Mouse (Mus musculus): ENCODE data around the gene Bckdhb.

Bckdhb gene

GRCm38 (mm10) chr9:84092994-84093393 lies 168.0 kb downstream of the Bckdhb start:
- ATAC-seq (ENCODE audit: insufficient number of reproducible peaks, low FRiP score, low TSS enrichment), result no peak

- ATAC-seq (ENCODE audit: insufficient number of reproducible peaks, low FRiP score, low TSS enrichment), result peak; percentile 88
These were observed 169.2 kb downstream of the Bckdhb start for GRCm38 (mm10) chr9:84094111-84094510.

- ATAC-seq (ENCODE audit: insufficient number of reproducible peaks, low FRiP score, low TSS enrichment), result no peak
These were observed 171.6 kb downstream of the Bckdhb start for GRCm38 (mm10) chr9:84096484-84097015.

- no peak for ATAC-seq (ENCODE audit: insufficient number of reproducible peaks, low FRiP score, low TSS enrichment)
These were observed 178.4 kb downstream of the Bckdhb start for GRCm38 (mm10) chr9:84103344-84103743.

- no peak for ATAC-seq (ENCODE audit: insufficient number of reproducible peaks, low FRiP score, low TSS enrichment)
These were observed 181.5 kb downstream of the Bckdhb start for GRCm38 (mm10) chr9:84106438-84106837.

GRCm38 (mm10) chr9:84107045-84107813 lies 182.3 kb downstream of the Bckdhb start:
- no peak for ATAC-seq (ENCODE audit: insufficient number of reproducible peaks, low FRiP score, low TSS enrichment)

- no peak for ATAC-seq (ENCODE audit: insufficient number of reproducible peaks, low FRiP score, low TSS enrichment)
These were observed 183.6 kb downstream of the Bckdhb start for GRCm38 (mm10) chr9:84108534-84108933.

- ATAC-seq (ENCODE audit: insufficient number of reproducible peaks, low FRiP score, low TSS enrichment), result peak; percentile 42; the same call in 1 of the 2 replicates
These were observed 185.0 kb downstream of the Bckdhb start for GRCm38 (mm10) chr9:84109777-84110478.

- ATAC-seq (ENCODE audit: insufficient number of reproducible peaks, low FRiP score, low TSS enrichment), result no peak
These were observed 185.7 kb downstream of the Bckdhb start for GRCm38 (mm10) chr9:84110616-84111015.

- no peak for ATAC-seq (ENCODE audit: insufficient number of reproducible peaks, low FRiP score, low TSS enrichment)
These were observed 187.4 kb downstream of the Bckdhb start for GRCm38 (mm10) chr9:84112319-84112718.

GRCm38 (mm10) chr9:84112842-84113568 lies 188.1 kb downstream of the Bckdhb start:
- no peak for ATAC-seq (ENCODE audit: insufficient number of reproducible peaks, low FRiP score, low TSS enrichment)

GRCm38 (mm10) chr9:84114254-84114653 lies 189.3 kb downstream of the Bckdhb start:
- no peak for ATAC-seq (ENCODE audit: insufficient number of reproducible peaks, low FRiP score, low TSS enrichment)

GRCm38 (mm10) chr9:84117337-84117736 lies 192.4 kb downstream of the Bckdhb start:
- no peak for ATAC-seq (ENCODE audit: insufficient number of reproducible peaks, low FRiP score, low TSS enrichment)

- no peak for ATAC-seq (ENCODE audit: insufficient number of reproducible peaks, low FRiP score, low TSS enrichment)
These were observed 200.1 kb downstream of the Bckdhb start for GRCm38 (mm10) chr9:84124996-84125395.

GRCm38 (mm10) chr9:84130338-84130737 lies 205.4 kb downstream of the Bckdhb start:
- ATAC-seq (ENCODE audit: insufficient number of reproducible peaks, low FRiP score, low TSS enrichment), result no peak

GRCm38 (mm10) chr9:84135062-84135461 lies 210.1 kb downstream of the Bckdhb start:
- no peak for ATAC-seq (ENCODE audit: insufficient number of reproducible peaks, low FRiP score, low TSS enrichment)

- no peak for ATAC-seq (ENCODE audit: insufficient number of reproducible peaks, low FRiP score, low TSS enrichment)
These were observed 212.2 kb downstream of the Bckdhb start for GRCm38 (mm10) chr9:84137192-84137591.

- ATAC-seq (ENCODE audit: insufficient number of reproducible peaks, low FRiP score, low TSS enrichment), result no peak
These were observed 223.2 kb downstream of the Bckdhb start for GRCm38 (mm10) chr9:84148124-84148523.

Data from cerebellum, adult (tissue).